Mouse (Mus musculus): ENCODE results near the gene Zscan12.

GRCm38 (mm10) chr13:21322509-21323375 lies 39.9 kb upstream of the Zscan12 start:
- TF ChIP-seq POLR2A (IDR thresholded peaks at IDR 0.05; ENCODE audit: extremely low read depth, insufficient read depth, low read length) (no peak), CTCF (IDR thresholded peaks at IDR 0.05; ENCODE audit: extremely low read depth, insufficient read depth, low read length) (no peak)
